Mouse (Mus musculus): ENCODE data around the gene Fbxl15. TPM values are rescaled to one million over a fixed set of nuclear protein-coding genes. Genes with fewer than 3 reads are reported as not detected.

Gene Fbxl15
- polyA plus RNA-seq, 1 experiment from 2014 or later = 15.0 TPM

- WGBS = 52% methylated on average over 12 of the region's 12 CpGs
- Histone ChIP-seq H3K27me3 (ENCODE audit: control insufficient read depth, insufficient read depth, low read length) (peaks cover 71% of the 10 kb centered on the region), H3K4me2 (ENCODE audit: low read depth, low read length) (no peak overlapping the region; the same call in 1 of the 2 replicates), H3K4me1 (ENCODE audit: control insufficient read depth, insufficient read depth, low read length) (peaks cover 7% of the 10 kb centered on the region), H3K27ac (replicated peaks; ENCODE audit: low read depth, low read length) (no peak overlapping the region), H3K4me3 (ENCODE audit: low read depth, low read length) (no peak overlapping the region), H3K36me3 (replicated peaks; ENCODE audit: control insufficient read depth, insufficient read depth, low read depth, low read length) (no peaks in the 10 kb centered on the region), H3K9me3 (replicated peaks; ENCODE audit: control insufficient read depth, low read length) (no peaks in the 10 kb centered on the region), H3K9ac (replicated peaks; ENCODE audit: low read length) (no peak overlapping the region)
- no peak for ATAC-seq (replicated peaks; ENCODE audit: insufficient number of reproducible peaks, low FRiP score, low TSS enrichment, low read depth)
- no peak for DNase-seq (ENCODE audit: low spot score)
Measured at GRCm38 (mm10) chr19:46315752-46316610, 12.0 kb upstream of the Fbxl15 start.

GRCm38 (mm10) chr19:46316846-46317545 is 11.0 kb upstream of the Fbxl15 start:
- Histone ChIP-seq H3K4me3 (ENCODE audit: low read depth, low read length) (peak overlapping the region; percentile 43), H3K9me3 (replicated peaks; ENCODE audit: control insufficient read depth, low read length) (no peaks in the 10 kb centered on the region), H3K27me3 (ENCODE audit: control insufficient read depth, insufficient read depth, low read length) (peaks cover 76% of the 10 kb centered on the region), H3K36me3 (replicated peaks; ENCODE audit: control insufficient read depth, insufficient read depth, low read depth, low read length) (no peaks in the 10 kb centered on the region), H3K27ac (replicated peaks; ENCODE audit: low read depth, low read length) (no peak overlapping the region), H3K9ac (replicated peaks; ENCODE audit: low read length) (peak overlapping the region; percentile 41; the same call in 1 of the 2 replicates), H3K4me1 (ENCODE audit: control insufficient read depth, insufficient read depth, low read length) (peaks cover 7% of the 10 kb centered on the region), H3K4me2 (ENCODE audit: low read depth, low read length) (peak overlapping the region; percentile 80)
- ATAC-seq (replicated peaks; ENCODE audit: insufficient number of reproducible peaks, low FRiP score, low TSS enrichment, low read depth) = no peak
- no peak for DNase-seq (ENCODE audit: low spot score)
- WGBS = 30% methylated on average over 15 of the region's 15 CpGs

- DNase-seq (ENCODE audit: low spot score) (no peak), ATAC-seq (replicated peaks; ENCODE audit: insufficient number of reproducible peaks, low FRiP score, low TSS enrichment, low read depth) (no peak)
- Histone ChIP-seq H3K36me3 (replicated peaks; ENCODE audit: control insufficient read depth, insufficient read depth, low read depth, low read length) (no peaks in the 10 kb centered on the region), H3K9me3 (replicated peaks; ENCODE audit: control insufficient read depth, low read length) (no peaks in the 10 kb centered on the region), H3K4me2 (ENCODE audit: low read depth, low read length) (peak overlapping the region; percentile 80), H3K27ac (replicated peaks; ENCODE audit: low read depth, low read length) (no peak overlapping the region), H3K27me3 (ENCODE audit: control insufficient read depth, insufficient read depth, low read length) (peaks cover 78% of the 10 kb centered on the region), H3K4me3 (ENCODE audit: low read depth, low read length) (peak overlapping the region; percentile 43), H3K9ac (replicated peaks; ENCODE audit: low read length) (peak overlapping the region; percentile 41), H3K4me1 (ENCODE audit: control insufficient read depth, insufficient read depth, low read length) (peaks cover 7% of the 10 kb centered on the region)
- under 1% methylated on average over 36 of the region's 48 CpGs for WGBS
Measured at GRCm38 (mm10) chr19:46317546-46317885, 10.5 kb upstream of the Fbxl15 start.

- peaks cover 7% of the 10 kb centered on the region for H3K4me1 ChIP-seq (ENCODE audit: control insufficient read depth, insufficient read depth, low read length)
- ATAC-seq (replicated peaks; ENCODE audit: insufficient number of reproducible peaks, low FRiP score, low TSS enrichment, low read depth) = no peak
- H3K27ac ChIP-seq (replicated peaks; ENCODE audit: low read depth, low read length) = no peak overlapping the region
Measured at GRCm38 (mm10) chr19:46318031-46318471, 9.9 kb upstream of the Fbxl15 start.

GRCm38 (mm10) chr19:46318586-46319378 is 9.2 kb upstream of the Fbxl15 start:
- DNase-seq (ENCODE audit: low spot score) (peak; percentile 61), ATAC-seq (replicated peaks; ENCODE audit: insufficient number of reproducible peaks, low FRiP score, low TSS enrichment, low read depth) (no peak)
- H3K36me3 ChIP-seq (replicated peaks; ENCODE audit: control insufficient read depth, insufficient read depth, low read depth, low read length) = no peaks in the 10 kb centered on the region
- peaks cover 76% of the 10 kb centered on the region for H3K27me3 ChIP-seq (ENCODE audit: control insufficient read depth, insufficient read depth, low read length)
- 10% methylated on average over 16 of the region's 16 CpGs for WGBS
- H3K4me3 ChIP-seq (ENCODE audit: low read depth, low read length) = no peak overlapping the region; the same call in 1 of the 2 replicates
- peaks cover 7% of the 10 kb centered on the region for H3K4me1 ChIP-seq (ENCODE audit: control insufficient read depth, insufficient read depth, low read length)
- no peak overlapping the region for H3K9ac ChIP-seq (replicated peaks; ENCODE audit: low read length)
- H3K4me2 ChIP-seq (ENCODE audit: low read depth, low read length) = no peak overlapping the region
- H3K9me3 ChIP-seq (replicated peaks; ENCODE audit: control insufficient read depth, low read length) = no peaks in the 10 kb centered on the region
- H3K27ac ChIP-seq (replicated peaks; ENCODE audit: low read depth, low read length) = no peak overlapping the region

More at GRCm38 (mm10) chr19:46318031-46318471, 9.9 kb upstream of the Fbxl15 start:
- H3K36me3 ChIP-seq (replicated peaks; ENCODE audit: control insufficient read depth, insufficient read depth, low read depth, low read length) = no peaks in the 10 kb centered on the region
- 3% methylated on average over 33 of the region's 42 CpGs for WGBS
- peaks cover 79% of the 10 kb centered on the region for H3K27me3 ChIP-seq (ENCODE audit: control insufficient read depth, insufficient read depth, low read length)
- DNase-seq (ENCODE audit: low spot score) = no peak
- peak overlapping the region; percentile 80 for H3K4me2 ChIP-seq (ENCODE audit: low read depth, low read length)
- H3K4me3 ChIP-seq (ENCODE audit: low read depth, low read length) = peak overlapping the region; percentile 43
- H3K9me3 ChIP-seq (replicated peaks; ENCODE audit: control insufficient read depth, low read length) = no peaks in the 10 kb centered on the region
- H3K9ac ChIP-seq (replicated peaks; ENCODE audit: low read length) = peak overlapping the region; percentile 41

- no peak overlapping the region for H3K4me3 ChIP-seq (ENCODE audit: low read depth, low read length)
- H3K27me3 ChIP-seq (ENCODE audit: control insufficient read depth, insufficient read depth, low read length) = peaks cover 78% of the 10 kb centered on the region
- H3K36me3 ChIP-seq (replicated peaks; ENCODE audit: control insufficient read depth, insufficient read depth, low read depth, low read length) = no peaks in the 10 kb centered on the region
- no peak overlapping the region for H3K9ac ChIP-seq (replicated peaks; ENCODE audit: low read length)
- no peaks in the 10 kb centered on the region for H3K9me3 ChIP-seq (replicated peaks; ENCODE audit: control insufficient read depth, low read length)
- no peak for ATAC-seq (replicated peaks; ENCODE audit: insufficient number of reproducible peaks, low FRiP score, low TSS enrichment, low read depth)
- WGBS = 80% methylated on average over 8 of the region's 8 CpGs
- H3K4me1 ChIP-seq (ENCODE audit: control insufficient read depth, insufficient read depth, low read length) = peaks cover 7% of the 10 kb centered on the region
- H3K4me2 ChIP-seq (ENCODE audit: low read depth, low read length) = no peak overlapping the region
- H3K27ac ChIP-seq (replicated peaks; ENCODE audit: low read depth, low read length) = no peak overlapping the region
- DNase-seq (ENCODE audit: low spot score) = no peak
Measured at GRCm38 (mm10) chr19:46320076-46320785, 7.8 kb upstream of the Fbxl15 start.

GRCm38 (mm10) chr19:46321101-46321943 is 6.7 kb upstream of the Fbxl15 start:
- Histone ChIP-seq H3K27ac (replicated peaks; ENCODE audit: low read depth, low read length) (no peak overlapping the region), H3K27me3 (ENCODE audit: control insufficient read depth, insufficient read depth, low read length) (peaks cover 78% of the 10 kb centered on the region), H3K9me3 (replicated peaks; ENCODE audit: control insufficient read depth, low read length) (no peaks in the 10 kb centered on the region), H3K9ac (replicated peaks; ENCODE audit: low read length) (no peak overlapping the region), H3K4me3 (ENCODE audit: low read depth, low read length) (no peak overlapping the region), H3K4me2 (ENCODE audit: low read depth, low read length) (no peak overlapping the region), H3K4me1 (ENCODE audit: control insufficient read depth, insufficient read depth, low read length) (peaks cover 7% of the 10 kb centered on the region), H3K36me3 (replicated peaks; ENCODE audit: control insufficient read depth, insufficient read depth, low read depth, low read length) (no peaks in the 10 kb centered on the region)
- 35% methylated on average over 6 of the region's 6 CpGs for WGBS
- DNase-seq (ENCODE audit: low spot score) (no peak), ATAC-seq (replicated peaks; ENCODE audit: insufficient number of reproducible peaks, low FRiP score, low TSS enrichment, low read depth) (peak; percentile 31; the same call in 1 of the 2 replicates)
